Mouse (Mus musculus): ENCODE data around the gene Gch1.
"Not testable (repeated sequence)": the region's sequence is repeated elsewhere in the genome, so short reads cannot be mapped to it uniquely, and the experiment has no call there.

The Gch1 gene

DNA sequence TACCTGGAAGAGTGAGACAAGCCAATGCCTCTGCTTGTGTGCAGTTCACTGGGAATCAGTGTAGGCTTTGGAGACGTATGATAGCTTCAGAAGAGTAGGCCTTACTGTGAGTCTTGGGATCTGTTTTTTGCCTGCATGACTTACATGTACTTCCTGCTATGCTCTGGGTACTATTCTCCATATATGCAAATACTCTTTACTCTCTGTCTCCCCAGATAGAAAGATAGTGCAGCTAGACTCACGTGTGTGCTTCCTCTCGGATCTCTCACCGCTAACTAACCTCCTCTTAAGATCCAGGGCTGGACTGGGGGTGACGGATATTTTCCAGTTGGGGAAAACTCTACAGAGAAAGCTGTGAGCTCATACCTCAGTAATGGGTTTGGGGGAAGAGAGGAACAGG lies 23.5 kb downstream of the Gch1 start:
- no peak for DNase-seq (ENCODE audit: low read depth, low spot score)

DNA sequence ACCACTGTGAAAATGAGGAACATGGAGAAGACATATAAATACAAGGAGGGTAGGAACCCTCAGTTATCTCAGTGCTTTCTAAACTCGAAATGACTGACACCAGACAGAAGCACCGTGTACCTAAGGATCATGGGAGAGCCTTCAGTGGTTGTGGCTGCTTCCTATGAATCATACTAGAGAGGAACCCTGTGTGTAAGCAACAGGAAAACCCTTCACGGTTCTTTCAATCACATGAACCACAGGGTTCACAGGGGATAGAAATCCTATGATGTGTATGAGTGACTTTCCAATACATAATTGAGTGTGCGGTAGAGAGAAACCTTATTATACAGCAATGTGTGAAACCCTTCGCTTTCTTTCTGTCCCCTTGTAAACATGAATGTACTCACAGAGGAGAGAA lies 24.1 kb downstream of the Gch1 start:
- DNase-seq (ENCODE audit: low read depth, low spot score), result no peak

DNA sequence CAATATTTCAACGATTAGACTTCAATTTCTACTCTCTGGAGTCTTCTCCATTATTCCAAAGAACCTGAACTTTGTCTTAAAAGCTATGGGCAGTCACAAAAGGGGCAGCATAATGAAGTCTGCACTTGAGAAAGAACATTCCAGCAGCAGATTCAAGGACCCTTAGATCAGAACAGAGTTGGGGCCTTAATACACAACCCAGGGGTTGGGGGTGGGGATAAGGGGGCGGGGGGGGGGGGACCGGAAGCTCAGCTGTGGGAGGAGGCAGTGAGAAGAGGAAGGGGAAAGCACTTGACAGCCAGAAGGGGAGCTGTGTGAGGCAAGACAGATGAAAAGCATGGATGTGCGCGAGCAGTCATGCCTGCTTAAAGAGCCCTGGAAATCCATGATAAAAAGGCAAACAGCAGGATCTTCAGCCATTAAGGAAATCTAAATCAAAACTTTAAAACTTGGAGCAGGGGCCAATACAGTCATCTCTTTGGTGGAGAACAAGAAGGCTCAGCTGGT lies 27.2 kb downstream of the Gch1 start:
- DNase-seq (ENCODE audit: low read depth, low spot score), result no peak

DNA sequence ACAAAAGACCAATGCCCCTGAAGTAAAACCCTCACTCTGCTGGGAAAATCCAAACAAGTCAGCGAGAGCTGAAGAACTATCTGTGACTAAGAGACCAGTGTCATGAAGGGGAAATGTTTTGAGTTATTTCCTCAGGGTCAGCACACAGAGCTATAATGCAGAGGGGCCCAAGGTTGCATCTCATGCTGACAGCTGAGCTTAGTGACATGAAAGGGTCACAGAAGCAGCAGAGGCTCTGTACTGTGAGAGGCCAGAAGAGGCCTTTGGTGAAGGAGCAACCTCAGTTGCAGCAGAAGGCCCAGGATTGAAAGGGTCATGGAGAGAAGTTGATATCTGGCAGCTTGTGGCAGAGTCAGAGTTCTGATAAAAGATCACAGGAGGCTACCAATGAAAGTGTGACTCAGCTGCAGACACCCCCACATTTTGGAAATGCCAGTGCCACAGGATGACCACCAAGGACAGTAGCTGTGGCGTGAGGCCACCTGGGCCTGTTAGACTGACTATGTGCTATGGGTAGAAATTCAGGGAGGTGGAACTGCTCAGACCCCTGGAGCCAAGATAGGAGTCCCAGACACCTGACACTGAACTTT lies 29.1 kb downstream of the Gch1 start:
- DNase-seq (ENCODE audit: low read depth, low spot score), result no peak

DNA sequence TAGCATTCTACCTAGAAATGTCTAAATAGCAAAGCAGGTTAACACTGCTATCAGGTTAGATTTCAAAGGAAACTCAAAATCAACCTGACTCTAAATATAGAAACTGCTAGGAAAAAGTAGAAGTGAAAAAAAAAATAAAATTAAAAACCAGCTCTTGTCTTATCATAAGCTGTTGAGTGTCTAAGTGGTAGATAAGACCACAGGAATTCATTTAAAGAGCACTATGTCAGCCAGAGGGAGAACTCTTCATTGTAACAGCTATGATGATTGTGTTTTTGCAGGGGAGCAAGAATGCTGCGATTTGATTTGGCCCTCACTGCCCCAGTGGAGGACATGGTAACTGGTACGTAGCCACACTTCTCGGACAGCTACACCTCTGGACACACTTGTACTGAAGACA lies 34.9 kb downstream of the Gch1 start:
- no peak for DNase-seq (ENCODE audit: low read depth, low spot score)

DNA sequence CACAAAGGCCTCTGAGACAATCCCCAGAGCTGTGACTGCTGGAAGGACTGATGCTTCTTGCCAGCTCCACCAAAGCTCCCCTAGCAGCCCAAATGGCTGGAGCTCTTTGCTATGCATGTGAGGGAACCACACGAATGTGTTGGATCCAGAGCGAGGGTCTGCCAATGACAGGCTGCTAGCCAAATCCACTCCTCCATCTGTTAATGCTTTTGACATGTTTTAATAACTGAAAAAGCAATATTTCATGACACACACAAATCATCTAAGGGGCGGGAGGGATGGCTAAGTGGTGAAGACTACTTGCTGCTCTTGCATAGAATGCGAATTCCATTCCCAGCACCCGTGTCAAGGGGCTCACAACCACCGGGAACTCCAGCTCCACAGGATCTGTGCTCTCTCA lies 37.9 kb downstream of the Gch1 start:
- no peak for DNase-seq (ENCODE audit: low read depth, low spot score)

DNA sequence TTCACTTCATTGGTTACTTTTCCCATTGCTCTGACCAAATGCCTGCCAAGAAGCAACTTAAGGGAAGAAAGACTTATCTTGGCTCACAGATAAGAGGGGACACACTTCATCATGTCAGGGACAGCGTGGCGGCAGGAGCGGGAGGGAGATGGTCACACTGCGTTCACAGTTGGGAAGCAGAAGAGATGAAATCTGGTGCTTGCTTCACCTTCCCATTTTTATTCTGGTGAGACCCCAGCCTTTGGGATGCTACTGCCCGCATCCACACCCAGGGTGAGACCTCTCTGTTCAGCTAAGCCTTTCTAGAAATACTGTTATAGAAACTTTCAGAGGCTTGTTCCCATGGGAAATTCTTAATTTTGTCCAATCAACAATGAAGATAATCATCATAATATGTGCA lies 44.9 kb downstream of the Gch1 start:
- no peak for DNase-seq (ENCODE audit: low read depth, low spot score)

DNA sequence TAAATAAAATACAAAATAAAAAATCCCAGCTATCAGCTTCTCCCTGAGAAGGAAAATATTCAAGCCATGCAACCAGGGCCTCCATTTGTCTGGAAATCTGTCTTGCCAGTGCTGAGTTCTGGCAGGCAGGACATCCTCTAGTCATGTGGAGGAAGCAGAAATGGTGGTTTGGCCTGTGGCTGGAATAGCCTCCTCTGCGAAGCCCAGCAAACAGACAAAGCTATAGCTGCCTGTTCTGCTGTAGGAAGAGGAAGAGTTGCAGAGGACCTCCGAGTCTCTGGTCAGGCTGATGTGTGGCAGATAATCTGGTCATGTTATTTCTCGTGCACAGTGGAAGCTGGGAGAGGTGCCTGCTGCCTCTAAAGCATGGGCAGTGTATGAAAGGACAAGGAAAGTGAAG lies 50.4 kb downstream of the Gch1 start:
- DNase-seq (ENCODE audit: low read depth, low spot score), result no peak

DNA sequence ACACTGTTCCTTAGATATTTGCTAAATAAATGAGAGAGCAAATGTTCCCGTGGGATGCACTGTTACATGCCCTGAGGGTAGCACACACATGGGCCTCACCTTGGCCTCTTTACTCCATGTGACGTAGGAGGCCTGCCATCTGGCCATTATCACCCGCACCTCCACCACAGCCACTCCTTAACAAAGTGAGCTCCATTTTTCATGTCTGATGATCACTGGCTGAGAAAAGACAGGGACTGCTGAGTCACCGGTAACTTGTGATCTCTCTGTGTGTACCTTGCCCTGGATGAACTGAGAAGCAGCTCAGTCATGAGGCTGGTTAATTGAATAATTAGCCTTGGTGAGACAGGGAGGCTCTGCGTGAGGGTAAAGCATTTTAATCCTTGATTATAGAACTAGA lies 52.6 kb downstream of the Gch1 start:
- DNase-seq (ENCODE audit: low read depth, low spot score), result no peak

DNA sequence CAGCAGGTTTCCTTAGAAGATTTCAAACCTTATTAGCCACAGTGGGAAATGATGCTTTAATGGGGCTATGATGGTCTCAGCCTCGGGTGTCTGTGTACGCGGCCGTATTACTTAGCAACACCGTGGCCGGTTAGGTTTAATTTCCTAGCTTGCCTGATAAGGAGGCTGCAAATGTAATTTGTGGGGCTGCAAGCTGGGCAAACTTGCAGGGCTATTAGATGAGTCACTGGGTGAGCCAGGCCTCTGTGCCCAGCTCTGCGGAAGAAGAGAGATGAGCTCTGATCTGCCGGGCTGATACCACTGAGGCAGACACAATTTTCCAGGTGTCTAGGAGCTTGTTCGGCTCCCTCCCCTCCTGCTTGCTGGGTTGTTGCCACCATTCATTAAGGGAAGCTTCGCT lies 55.3 kb downstream of the Gch1 start:
- DNase-seq (ENCODE audit: low read depth, low spot score), result no peak

DNA sequence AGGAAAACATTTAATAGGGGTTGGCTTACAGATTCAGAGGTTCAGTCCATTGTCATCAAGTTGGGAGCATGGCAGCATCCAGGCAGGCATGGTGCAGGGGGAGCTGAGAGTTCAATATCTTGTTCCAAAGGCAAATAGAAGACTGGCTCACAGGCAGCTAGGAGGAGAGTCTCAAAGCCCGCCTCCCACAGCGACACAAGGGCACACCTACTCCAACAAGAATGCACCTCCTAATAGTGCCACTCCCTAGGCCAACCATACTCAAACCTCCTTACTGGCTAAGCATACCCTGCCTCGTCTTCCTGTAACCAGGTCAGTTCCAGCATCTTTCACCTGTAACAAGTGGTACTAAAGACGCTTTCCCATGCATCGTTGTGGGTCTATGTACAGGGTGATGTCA lies 61.2 kb downstream of the Gch1 start:
- DNase-seq (ENCODE audit: low read depth, low spot score), result no peak

DNA sequence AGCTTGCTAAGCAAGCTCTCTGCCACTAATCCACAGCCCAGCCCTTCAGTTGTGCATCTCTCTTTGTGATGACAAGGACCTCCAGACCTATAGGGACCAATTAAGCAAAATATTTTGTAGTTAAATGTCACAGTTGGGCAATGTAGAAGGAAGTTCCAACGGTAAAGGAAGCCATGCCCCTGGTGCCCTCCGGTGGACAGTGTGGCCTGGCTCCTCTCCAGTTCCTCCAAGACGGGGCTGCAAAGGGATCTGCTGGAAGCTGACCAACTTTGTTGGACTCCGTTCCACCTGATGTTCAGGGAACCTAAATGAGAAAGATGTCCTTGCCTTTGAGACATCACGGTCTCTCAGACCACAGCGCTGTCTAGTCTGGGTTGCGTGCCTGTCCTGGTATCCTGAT lies 71.7 kb downstream of the Gch1 start:
- no peak for DNase-seq (ENCODE audit: low read depth, low spot score)

DNA sequence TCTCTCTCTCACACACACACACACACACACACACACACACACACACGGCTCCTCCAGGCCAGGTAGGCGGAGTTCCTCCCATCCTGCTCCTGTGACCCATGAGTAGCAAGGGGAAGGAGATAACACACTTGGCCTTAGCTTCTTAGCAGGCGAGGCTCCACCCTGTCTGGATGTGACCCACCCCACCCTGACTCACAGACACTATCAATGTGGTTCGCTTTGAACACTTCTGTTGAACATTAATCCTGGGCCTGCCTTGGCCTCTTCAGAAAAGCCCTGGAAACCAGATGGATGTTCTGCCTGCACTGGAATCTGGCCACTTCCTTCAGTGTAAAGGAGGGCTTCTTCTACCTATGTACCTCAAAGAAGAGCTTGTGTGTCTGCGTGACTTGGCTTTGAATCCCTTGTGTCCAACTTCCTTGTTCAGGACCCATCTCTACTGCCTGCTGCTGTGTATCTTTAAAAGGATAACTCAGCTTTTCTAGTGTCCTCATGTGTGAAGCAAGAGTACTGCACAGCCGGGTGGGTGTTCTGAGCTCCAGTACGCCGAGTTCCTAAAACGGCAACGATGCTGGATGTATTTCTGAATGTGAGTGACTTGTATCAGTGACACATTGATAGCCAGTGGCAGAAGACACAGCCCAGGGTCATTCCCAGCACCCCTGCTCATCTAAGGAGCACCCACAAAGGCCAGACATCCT lies 73.0 kb downstream of the Gch1 start:
- peak; percentile 10 for DNase-seq (ENCODE audit: low read depth, low spot score)

DNA sequence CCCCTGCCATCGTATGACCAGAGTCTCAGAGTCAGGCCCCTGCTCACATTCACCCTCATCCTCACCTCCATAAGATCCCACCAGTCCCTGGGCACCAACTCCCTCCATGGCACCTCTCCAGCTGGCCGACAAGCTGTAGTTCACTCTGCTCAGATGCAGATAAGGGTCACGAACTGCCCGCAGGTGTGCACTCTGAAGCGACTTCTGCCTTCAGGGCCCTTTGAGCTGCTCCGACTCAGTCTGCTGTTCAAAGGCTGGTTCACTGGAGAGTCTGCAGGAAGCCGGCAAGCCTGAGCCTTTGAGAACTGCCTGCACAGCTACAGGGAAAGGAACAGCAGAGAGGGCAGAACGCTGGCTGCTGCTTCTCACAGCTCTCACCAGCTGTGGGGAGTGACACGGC lies 74.1 kb downstream of the Gch1 start:
- DNase-seq (ENCODE audit: low read depth, low spot score), result no peak

DNA sequence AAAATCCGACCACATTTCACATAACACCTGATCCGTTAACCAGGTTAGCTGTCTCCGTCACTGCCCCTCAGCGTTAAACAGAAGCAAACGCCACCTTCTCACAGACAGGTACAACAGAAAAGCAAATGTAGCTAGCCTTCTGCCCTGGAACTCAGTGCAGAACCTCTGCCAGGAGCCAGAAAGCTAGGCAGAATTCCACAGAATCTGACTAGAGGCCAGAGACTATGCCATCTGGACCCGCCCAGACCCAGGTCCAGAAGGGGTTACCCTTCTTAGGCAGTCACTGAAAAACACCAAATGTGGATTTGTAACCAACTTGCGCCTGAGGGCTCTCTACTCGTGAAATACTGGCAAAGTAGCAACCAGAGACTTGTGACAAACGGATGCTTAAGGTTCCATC lies 77.9 kb downstream of the Gch1 start:
- no peak for DNase-seq (ENCODE audit: low read depth, low spot score)

DNA sequence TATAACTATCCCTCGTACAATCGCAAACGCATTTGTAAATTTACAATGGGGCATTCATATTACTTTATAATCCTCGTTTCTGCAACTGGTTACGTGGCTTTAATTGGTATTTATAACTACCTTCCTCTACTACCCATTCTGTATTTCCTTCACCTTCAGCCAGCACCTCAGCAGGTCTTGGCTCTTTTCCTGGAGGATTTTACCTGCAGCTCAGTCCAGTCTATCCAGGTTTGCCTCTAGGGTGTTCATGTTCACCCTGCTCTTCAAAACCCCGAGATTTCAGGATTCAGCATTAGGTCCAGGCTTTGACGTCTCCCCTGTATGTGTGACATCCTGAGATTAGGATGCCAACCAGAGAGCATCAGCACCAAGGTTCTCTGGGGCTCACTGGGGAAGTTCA lies 78.8 kb downstream of the Gch1 start:
- DNase-seq (ENCODE audit: low read depth, low spot score), result not testable (repeated sequence)

DNA sequence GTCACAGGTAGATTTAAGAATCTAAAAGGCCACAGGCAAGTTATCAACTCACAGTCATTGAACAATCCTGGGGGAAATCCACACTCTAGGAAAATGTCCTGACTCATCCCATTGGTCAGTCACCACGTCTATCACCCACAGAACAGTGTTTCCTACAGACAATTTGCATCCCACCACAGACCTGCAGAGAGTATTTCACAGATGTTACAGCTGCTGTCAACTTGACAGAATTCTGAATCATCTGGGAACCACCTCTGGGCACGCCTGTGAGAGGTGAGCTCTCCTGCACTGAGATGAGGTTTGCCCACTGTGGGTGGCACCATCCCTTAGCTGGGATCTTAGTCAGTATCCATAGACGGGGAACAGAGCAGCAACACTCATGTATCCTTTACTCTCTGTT lies 81.8 kb downstream of the Gch1 start:
- no peak for DNase-seq (ENCODE audit: low read depth, low spot score)

DNA sequence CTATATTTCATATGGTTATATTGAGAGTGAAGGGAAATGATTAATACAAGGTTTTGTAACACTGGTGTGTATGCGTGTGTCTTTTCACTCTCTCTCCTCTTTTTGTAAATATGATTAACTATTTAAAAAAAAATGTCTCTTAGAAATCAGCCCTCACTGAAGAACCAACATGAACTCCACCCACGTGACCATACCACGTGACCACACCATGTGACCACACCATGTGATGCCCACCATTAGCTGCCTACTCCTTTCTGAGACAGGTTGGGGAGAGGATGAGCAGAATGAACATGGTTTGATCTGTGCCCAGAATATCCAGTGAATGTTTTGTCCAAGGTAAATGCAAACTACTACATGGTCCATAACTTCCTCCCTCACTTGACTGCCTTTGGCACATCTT lies 83.5 kb downstream of the Gch1 start:
- no peak for DNase-seq (ENCODE audit: low read depth, low spot score)

DNA sequence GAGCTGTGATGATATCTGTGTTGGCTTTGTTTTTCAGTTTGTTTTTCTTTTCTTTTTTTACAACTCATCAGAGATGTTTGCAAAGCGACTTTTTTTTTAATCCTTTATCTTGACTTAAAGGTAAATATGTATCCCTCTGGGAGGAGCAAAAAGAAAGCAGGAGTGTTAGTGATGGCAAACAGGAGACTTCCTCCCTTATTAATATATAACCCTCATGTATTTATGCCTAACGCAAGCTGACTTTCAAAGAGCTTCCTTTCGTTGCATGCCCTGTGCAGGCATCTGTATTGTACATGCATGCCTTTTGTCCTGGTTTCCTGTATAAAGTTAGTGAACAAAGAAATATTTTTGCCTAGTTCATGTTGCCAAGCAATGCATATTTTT lies 84.0 kb downstream of the Gch1 start:
- DNase-seq (ENCODE audit: low read depth, low spot score), result no peak

DNA sequence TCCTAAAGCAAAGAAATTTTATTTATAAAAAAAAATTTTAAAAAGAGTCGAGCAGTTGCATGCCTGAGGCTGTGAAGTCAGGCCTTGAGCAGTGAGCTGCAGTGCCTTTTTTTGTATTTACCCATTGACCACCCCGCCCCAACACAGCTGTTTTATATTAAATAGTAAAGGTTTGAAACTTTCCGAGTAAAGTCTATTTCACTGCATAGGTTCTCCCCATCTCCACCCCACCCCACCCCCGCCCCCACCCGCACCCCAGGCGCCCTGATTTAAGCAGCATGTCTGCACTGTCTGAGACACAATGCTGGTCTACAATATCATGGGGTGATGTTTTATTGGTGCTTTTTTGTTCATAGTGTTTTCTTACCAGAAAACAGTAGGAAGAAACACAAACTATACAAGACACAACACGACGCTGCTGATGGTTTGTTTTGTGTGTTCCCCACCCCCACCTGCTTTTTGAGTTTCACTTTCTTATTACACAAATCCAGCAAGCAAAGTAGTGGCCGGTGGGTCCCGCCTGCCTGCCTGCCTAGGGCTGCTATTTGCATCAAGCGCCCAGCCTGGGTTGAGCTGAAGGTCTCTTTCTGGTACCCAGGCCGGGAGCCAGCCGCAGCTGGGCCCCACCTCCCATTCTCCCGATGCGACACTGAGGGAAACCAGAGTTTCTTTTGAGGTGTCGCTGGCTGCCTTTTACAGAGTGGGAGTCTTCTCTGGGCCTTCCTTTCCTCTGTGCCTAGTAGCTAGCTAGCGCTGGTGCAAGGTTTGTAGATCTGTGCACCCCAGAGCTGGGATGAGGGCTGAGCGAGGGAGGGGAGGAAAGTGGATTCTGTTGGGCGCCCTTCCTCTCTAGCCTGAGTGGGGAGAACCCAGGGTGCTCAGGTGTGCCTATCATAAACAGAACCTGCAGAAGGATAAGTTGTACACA lies 84.7 kb downstream of the Gch1 start:
- no peak for DNase-seq (ENCODE audit: low read depth, low spot score)
